Mouse (Mus musculus) midbrain, embryonic 11.5 days (tissue): Measurements from ENCODE around the gene Dnah8. TPM values are rescaled to one million over a fixed set of nuclear protein-coding genes. Genes with fewer than 3 reads are reported as not detected.

Experiments used
- ATAC-seq: fragments of 200-750 bp; cut with Nextera tagmentation; 2 replicates; pipeline ENCODE4 v1.8.0; 2017; ENCODE audit warnings: moderate TSS enrichment, moderate library complexity; ENCODE audit not compliant: low FRiP score
- DNase-seq: peaks from one replicate; pipeline ENCODE4 v3.0.0; 2015; ENCODE audit warnings: low spot score; ENCODE audit errors: missing footprints
- H3K27ac ChIP-seq: fragments of 300-500 bp; sonication (generic); 2 replicates; pipeline ENCODE4 v1.5.1; 2014; ENCODE audit warnings: low read depth, low read length
- H3K27me3 ChIP-seq: fragments of 300-500 bp; sonication (generic); 2 replicates; pipeline ENCODE4 v1.6.1; 2014; ENCODE audit warnings: mild to moderate bottlenecking, low read length, moderate library complexity, mixed read lengths; ENCODE audit not compliant: control insufficient read depth, insufficient read depth
- H3K36me3 ChIP-seq: fragments of 300-500 bp; sonication (generic); 2 replicates; pipeline ENCODE4 v1.6.1; 2014; ENCODE audit warnings: mild to moderate bottlenecking, low read length, moderate library complexity, mixed read lengths; ENCODE audit not compliant: control insufficient read depth, insufficient read depth
- H3K4me1 ChIP-seq: fragments of 300-500 bp; sonication (generic); 2 replicates; pipeline ENCODE4 v1.6.1; 2014; ENCODE audit warnings: low read length; ENCODE audit not compliant: control insufficient read depth, insufficient read depth
- H3K4me2 ChIP-seq: fragments of 300-500 bp; sonication (generic); 2 replicates; pipeline ENCODE4 v1.6.1; 2014; ENCODE audit warnings: mild to moderate bottlenecking, moderate library complexity
- H3K4me3 ChIP-seq: fragments of 300-500 bp; sonication (generic); 2 replicates; pipeline ENCODE4 v1.5.1; 2014; ENCODE audit warnings: low read depth, low read length
- H3K9ac ChIP-seq: fragments of 300-500 bp; sonication (generic); 2 replicates; pipeline ENCODE4 v1.6.1; 2014; ENCODE audit warnings: low read length
- H3K9me3 ChIP-seq: fragments of 300-500 bp; sonication (generic); 2 replicates; pipeline ENCODE4 v1.6.1; 2016; ENCODE audit warnings: low read length; ENCODE audit not compliant: control insufficient read depth
- WGBS: fragments of 180-500 bp; shearing (Covaris S2); extraction: QIAGEN DNeasy Blood & Tissue Kit; methylation state at CpG from one replicate; pipeline ENCODE4 v1.1.7; 2014; 5-methylcytosine and 5-hydroxymethylcytosine counted together
- polyA plus RNA-seq: library from polyadenylated mRNA; unstranded; fragments of >200 nt; fragmentation: Nextera tagmentation; extraction: Ambion mirVana; gene quantifications from 2 replicates; pipeline ENCODE4 v1.2.1, GENCODE M21; 2014

Gene Dnah8
- polyA plus RNA-seq, 1 experiment from 2014 or later, result 1.1 TPM

DNA sequence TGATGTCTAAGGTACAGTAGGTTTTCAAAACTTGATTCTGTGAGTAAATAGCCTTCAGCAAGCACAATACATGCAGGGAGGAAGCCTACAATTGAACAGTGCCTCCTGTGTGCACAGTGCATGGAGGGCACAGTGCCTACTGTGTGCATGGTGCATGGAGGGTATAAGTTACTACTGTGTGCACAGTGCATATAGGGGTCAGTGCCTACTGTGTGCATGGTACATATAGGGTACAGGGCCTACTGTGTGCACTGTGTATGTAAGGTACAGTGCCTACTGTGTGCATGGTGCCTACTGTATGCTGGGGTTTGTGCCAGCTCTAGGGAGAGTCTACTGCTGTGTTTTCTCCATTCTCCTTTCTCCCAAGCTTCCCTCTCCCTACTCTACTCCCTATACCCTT, 290.1 kb downstream of the Dnah8 start:
- DNase-seq (no peak), ATAC-seq (no peak)
- H3K27me3 ChIP-seq, result no peaks in the 10 kb centered on the region
- no peak overlapping the region for H3K4me3 ChIP-seq
- no peak overlapping the region for H3K9ac ChIP-seq
- no peak overlapping the region for H3K27ac ChIP-seq
- H3K36me3 ChIP-seq, result no peaks in the 10 kb centered on the region
- H3K4me1 ChIP-seq, result no peaks in the 10 kb centered on the region
- no peaks in the 10 kb centered on the region for H3K9me3 ChIP-seq
- H3K4me2 ChIP-seq, result no peak overlapping the region

GRCm38 (mm10) chr17:30923566-30923965, 299.4 kb downstream of the Dnah8 start:
- ATAC-seq (no peak), DNase-seq (no peak)
- H3K4me2 ChIP-seq, result no peak overlapping the region
- H3K9ac ChIP-seq, result no peak overlapping the region
- H3K4me1 ChIP-seq, result no peaks in the 10 kb centered on the region
- 68% methylated on average over 4 of the region's 4 CpGs for WGBS
- no peak overlapping the region for H3K4me3 ChIP-seq
- H3K9me3 ChIP-seq, result no peaks in the 10 kb centered on the region
- H3K27ac ChIP-seq, result no peak overlapping the region
- H3K27me3 ChIP-seq, result no peaks in the 10 kb centered on the region
- H3K36me3 ChIP-seq, result no peaks in the 10 kb centered on the region

Other genes with a start within 250 kb of the Dnah8 start
- 57.5 and 59.7 TPM in 2 replicates for gene Btbd9, start 47.9 kb upstream of the Dnah8 start, polyA plus RNA-seq
- 277 and 302 TPM in 2 replicates for gene Glo1, start 2.5 kb downstream of the Dnah8 start, polyA plus RNA-seq